Mouse (Mus musculus): ENCODE measurements around the gene Spata13. TPM values are rescaled to one million over a fixed set of nuclear protein-coding genes. Genes with fewer than 3 reads are reported as not detected.

Spata13 gene
- polyA plus RNA-seq, 1 experiment: 4.8 TPM

DNA sequence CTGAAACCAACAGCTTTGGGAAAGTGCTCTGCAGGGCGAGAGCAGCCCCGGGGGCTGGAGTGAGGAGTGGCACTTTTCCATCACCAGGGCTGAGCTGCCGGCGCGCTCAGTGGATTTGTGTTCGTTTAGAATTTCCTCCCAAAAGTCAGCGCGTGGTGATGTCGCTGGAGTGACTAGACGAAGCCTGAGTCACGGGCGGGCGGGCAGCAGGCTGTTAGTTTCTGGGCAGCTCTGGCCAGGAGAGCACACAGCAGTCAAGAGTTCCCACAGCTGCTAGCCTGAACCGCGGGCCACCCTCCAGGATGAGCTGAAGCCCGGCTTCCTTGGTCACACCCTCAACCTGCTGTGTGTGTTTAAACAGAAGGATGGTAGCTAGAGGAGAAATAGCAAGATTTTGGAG is 99.0 kb downstream of the Spata13 start:
- Histone ChIP-seq H3K27me3 (ENCODE audit: control insufficient read depth) (peaks cover 2% of the 10 kb centered on the region; the same call in 1 of the 2 replicates), H3K36me3 (ENCODE audit: control insufficient read depth) (peaks cover 34% of the 10 kb centered on the region), H3K4me3 (replicated peaks) (no peak overlapping the region), H3K4me1 (ENCODE audit: control insufficient read depth) (peaks cover 6% of the 10 kb centered on the region), H3K9me3 (ENCODE audit: control insufficient read depth, low read length) (no peaks in the 10 kb centered on the region)
- TF ChIP-seq GATA1 (IDR thresholded peaks at IDR 0.05; ENCODE audit: low read length) (no peak), TAL1 (IDR thresholded peaks at IDR 0.05; ENCODE audit: low read length) (no peak)

DNA sequence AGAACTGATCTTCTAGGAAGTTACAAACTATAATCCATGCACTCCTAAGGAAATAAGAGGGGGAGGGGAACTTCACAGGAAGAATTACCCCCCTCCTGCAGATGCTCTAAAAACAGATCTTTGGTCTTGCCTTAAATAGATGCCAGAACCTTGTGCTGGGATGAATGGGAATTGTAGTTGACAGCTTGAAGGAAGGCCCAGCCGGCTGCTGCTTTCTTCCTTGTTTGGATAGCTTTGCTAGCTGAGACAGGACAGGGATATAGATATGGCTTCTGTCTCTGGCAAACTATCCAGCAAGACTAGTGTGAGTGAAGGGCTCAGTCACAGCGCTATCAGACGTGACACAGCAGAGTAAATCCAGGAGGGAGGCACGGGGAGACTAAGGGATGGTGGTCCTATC is 99.9 kb downstream of the Spata13 start:
- peaks cover 27% of the 10 kb centered on the region for H3K36me3 ChIP-seq (ENCODE audit: control insufficient read depth)
- no peaks in the 10 kb centered on the region for H3K9me3 ChIP-seq (ENCODE audit: control insufficient read depth, low read length)
- TF ChIP-seq TAL1 (IDR thresholded peaks at IDR 0.05; ENCODE audit: low read length) (no peak), GATA1 (IDR thresholded peaks at IDR 0.05; ENCODE audit: low read length) (no peak)
- peaks cover 2% of the 10 kb centered on the region; the same call in 1 of the 2 replicates for H3K27me3 ChIP-seq (ENCODE audit: control insufficient read depth)
- H3K4me1 ChIP-seq (ENCODE audit: control insufficient read depth): peaks cover 9% of the 10 kb centered on the region
- H3K4me3 ChIP-seq (replicated peaks): no peak overlapping the region

DNA sequence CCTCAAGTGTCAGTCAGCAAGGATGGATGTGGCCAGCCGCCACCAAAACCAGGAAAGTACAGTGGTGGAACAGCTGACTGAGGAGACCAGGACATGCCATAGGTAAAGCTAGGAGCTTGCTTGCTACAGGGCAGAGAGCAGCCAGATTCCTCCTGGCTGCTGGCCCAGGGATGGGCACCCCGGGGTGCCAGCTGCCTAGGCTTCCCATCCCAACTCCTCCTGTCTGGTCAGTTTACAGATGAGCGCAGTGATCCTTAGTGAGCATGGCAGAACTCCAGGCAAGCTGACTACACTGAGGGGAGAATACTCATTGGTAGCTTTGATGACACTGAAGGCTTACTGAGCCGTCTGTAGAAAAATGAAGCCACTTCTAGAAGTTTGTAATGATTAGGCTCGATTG is 101.4 kb downstream of the Spata13 start:
- no peaks in the 10 kb centered on the region for H3K9me3 ChIP-seq (ENCODE audit: control insufficient read depth, low read length)
- peaks cover 2% of the 10 kb centered on the region; the same call in 1 of the 2 replicates for H3K27me3 ChIP-seq (ENCODE audit: control insufficient read depth)
- TF ChIP-seq GATA1 (IDR thresholded peaks at IDR 0.05; ENCODE audit: low read length): no peak
- TF ChIP-seq TAL1 (IDR thresholded peaks at IDR 0.05; ENCODE audit: low read length): no peak
- H3K4me1 ChIP-seq (ENCODE audit: control insufficient read depth): peaks cover 9% of the 10 kb centered on the region
- no peak overlapping the region for H3K4me3 ChIP-seq (replicated peaks)
- peaks cover 14% of the 10 kb centered on the region for H3K36me3 ChIP-seq (ENCODE audit: control insufficient read depth)

DNA sequence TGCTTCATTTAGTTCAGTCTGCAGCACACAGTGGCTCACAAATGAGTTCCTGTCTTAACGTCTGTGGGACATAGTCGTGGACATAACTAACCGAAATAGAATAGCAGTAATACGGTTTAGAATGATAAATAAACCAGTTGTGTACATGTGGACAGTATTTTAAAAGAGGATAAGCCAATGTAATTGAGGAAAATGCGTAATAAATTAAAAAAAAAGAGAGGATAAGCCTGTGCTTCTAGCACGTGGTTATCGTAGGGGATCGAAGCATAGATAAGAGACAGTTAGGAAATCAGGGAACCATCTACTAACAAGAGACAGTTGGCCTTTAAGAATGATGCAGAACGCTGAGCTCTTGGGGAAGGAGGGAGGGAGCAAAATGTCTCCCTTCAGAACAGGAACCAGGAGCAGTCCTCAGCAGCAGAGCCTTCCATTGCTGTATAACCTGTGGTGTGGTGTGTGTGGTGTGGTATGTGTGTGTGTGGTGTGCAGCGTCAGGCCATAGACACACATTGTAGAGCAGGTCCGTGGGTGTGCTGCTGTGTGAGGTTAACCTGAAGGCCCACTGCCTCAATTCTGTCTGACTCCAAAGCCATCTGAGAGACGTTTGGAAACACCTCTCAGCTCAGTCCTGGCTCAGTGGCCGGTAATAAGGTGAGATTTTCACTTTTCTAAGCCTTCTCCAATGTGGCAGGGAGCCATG is 102.2 kb downstream of the Spata13 start:
- no peak for TF ChIP-seq TAL1 (IDR thresholded peaks at IDR 0.05; ENCODE audit: low read length)
- TF ChIP-seq GATA1 (IDR thresholded peaks at IDR 0.05; ENCODE audit: low read length): no peak
- Histone ChIP-seq H3K27me3 (ENCODE audit: control insufficient read depth) (peaks cover 2% of the 10 kb centered on the region; the same call in 1 of the 2 replicates), H3K4me1 (ENCODE audit: control insufficient read depth) (peaks cover 9% of the 10 kb centered on the region), H3K9me3 (ENCODE audit: control insufficient read depth, low read length) (no peaks in the 10 kb centered on the region), H3K4me3 (replicated peaks) (no peak overlapping the region), H3K36me3 (ENCODE audit: control insufficient read depth) (peaks cover 19% of the 10 kb centered on the region)

DNA sequence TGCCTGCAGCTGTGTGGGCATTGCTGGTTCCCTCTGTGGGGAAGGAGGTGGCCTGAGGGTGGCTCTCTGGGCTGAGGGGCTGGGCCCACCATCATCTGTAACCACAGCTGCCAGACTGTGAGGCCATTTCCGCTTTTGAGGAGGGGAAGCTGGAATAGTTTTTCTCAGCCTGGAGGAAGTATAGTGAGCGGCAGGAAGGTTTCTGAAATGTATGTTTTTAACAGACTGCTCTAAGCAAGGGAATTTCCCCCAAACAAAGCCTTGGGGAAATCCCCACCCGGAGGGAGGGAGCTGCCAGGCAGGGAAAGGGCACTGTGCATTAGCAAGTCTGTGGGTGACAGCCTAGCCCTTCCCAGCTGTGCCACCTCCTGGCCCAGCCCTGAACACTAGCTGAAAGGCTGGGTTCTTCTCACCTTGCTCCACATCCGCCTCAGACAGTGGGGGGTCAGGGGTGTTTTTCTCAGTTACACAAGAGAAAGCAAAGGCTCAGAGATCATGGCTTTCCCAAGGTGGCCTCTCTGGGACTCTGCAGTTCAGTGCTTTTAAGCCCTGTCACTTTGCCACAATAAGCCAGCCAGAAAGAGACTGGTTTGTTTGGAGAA is 102.9 kb downstream of the Spata13 start:
- peaks cover 2% of the 10 kb centered on the region; the same call in 1 of the 2 replicates for H3K27me3 ChIP-seq (ENCODE audit: control insufficient read depth)
- peaks cover 19% of the 10 kb centered on the region for H3K36me3 ChIP-seq (ENCODE audit: control insufficient read depth)
- no peaks in the 10 kb centered on the region for H3K9me3 ChIP-seq (ENCODE audit: control insufficient read depth, low read length)
- H3K4me1 ChIP-seq (ENCODE audit: control insufficient read depth): peaks cover 9% of the 10 kb centered on the region
- no peak overlapping the region for H3K4me3 ChIP-seq (replicated peaks)
- TF ChIP-seq TAL1 (IDR thresholded peaks at IDR 0.05; ENCODE audit: low read length): no peak
- no peak for TF ChIP-seq GATA1 (IDR thresholded peaks at IDR 0.05; ENCODE audit: low read length)

DNA sequence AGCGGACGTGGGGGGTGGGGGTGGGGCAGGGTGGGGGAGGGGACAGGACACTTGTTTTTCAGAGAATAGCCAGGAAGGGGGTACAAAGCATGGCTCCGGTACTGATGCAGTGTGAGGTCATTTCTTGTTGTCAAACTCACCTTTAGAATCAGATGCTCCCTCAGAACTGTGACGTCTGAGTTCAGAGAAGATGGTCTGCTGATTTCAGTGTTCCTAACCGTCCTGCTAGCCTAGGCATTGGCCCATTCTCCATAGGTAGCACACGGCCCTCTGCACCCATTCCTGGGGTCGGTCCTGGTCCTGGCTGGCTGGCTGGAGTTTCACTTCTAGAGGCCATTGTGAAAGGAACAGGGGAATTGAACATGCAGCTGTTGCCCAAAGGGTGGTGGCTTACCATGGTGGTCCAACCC is 103.4 kb downstream of the Spata13 start:
- Histone ChIP-seq H3K9me3 (ENCODE audit: control insufficient read depth, low read length) (no peaks in the 10 kb centered on the region), H3K4me1 (ENCODE audit: control insufficient read depth) (peaks cover 9% of the 10 kb centered on the region), H3K36me3 (ENCODE audit: control insufficient read depth) (peaks cover 23% of the 10 kb centered on the region), H3K4me3 (replicated peaks) (no peak overlapping the region), H3K27me3 (ENCODE audit: control insufficient read depth) (peaks cover 2% of the 10 kb centered on the region; the same call in 1 of the 2 replicates)
- TF ChIP-seq TAL1 (IDR thresholded peaks at IDR 0.05; ENCODE audit: low read length) (no peak), GATA1 (IDR thresholded peaks at IDR 0.05; ENCODE audit: low read length) (no peak)

DNA sequence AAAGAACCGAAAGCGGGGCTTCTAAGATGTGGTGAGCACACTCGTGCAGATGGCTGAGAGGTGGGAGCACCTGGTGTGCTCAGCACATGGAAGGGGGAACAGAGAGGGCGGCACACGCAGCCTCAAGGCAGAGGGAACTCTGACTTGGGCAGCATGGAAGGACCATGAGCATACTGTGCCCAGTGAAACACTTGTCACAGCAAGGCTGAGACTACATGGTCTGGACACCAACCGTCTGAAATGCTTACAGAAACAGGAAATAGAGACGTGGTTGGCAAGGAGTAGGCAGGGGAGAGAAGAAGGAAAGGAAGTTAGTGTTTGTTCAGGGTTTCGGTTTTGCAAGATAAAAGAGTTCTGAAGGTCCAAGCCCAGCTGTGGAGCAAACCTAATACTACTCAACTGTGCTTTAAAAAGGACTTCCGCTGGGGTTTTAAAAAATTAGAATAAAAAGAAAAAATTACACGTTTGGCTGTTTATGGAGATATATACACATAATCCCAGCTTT is 104.7 kb downstream of the Spata13 start:
- TF ChIP-seq TAL1 (IDR thresholded peaks at IDR 0.05; ENCODE audit: low read length): no peak
- TF ChIP-seq GATA1 (IDR thresholded peaks at IDR 0.05; ENCODE audit: low read length): no peak
- Histone ChIP-seq H3K4me1 (ENCODE audit: control insufficient read depth) (peaks cover 9% of the 10 kb centered on the region), H3K27me3 (ENCODE audit: control insufficient read depth) (no peaks in the 10 kb centered on the region), H3K4me3 (replicated peaks) (no peak overlapping the region), H3K36me3 (ENCODE audit: control insufficient read depth) (peaks cover 31% of the 10 kb centered on the region), H3K9me3 (ENCODE audit: control insufficient read depth, low read length) (no peaks in the 10 kb centered on the region)

DNA sequence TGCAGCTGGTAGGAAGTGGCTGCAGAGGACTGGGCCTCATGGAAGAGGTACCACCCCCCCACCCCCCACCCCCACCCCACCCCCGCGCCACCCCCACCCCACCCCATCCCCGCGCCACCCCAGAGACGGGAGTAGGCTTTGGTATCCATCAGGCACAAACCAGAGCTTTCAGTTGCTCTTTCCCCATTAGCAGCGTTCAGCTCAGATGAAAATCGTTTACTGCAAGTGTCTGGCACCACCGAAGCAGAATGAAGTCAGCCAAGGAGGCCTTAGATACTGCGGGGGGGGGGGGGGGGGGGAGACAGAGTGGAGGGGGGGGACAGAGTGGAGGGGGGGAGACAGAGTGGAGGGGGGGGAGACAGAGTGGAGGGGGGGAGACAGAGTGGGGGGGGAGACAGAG is 105.4 kb downstream of the Spata13 start:
- H3K36me3 ChIP-seq (ENCODE audit: control insufficient read depth): peaks cover 28% of the 10 kb centered on the region
- no peaks in the 10 kb centered on the region for H3K9me3 ChIP-seq (ENCODE audit: control insufficient read depth, low read length)
- no peak overlapping the region for H3K4me3 ChIP-seq (replicated peaks)
- TF ChIP-seq GATA1 (IDR thresholded peaks at IDR 0.05; ENCODE audit: low read length) (no peak), TAL1 (IDR thresholded peaks at IDR 0.05; ENCODE audit: low read length) (no peak)
- H3K4me1 ChIP-seq (ENCODE audit: control insufficient read depth): peaks cover 9% of the 10 kb centered on the region
- H3K27me3 ChIP-seq (ENCODE audit: control insufficient read depth): no peaks in the 10 kb centered on the region

DNA sequence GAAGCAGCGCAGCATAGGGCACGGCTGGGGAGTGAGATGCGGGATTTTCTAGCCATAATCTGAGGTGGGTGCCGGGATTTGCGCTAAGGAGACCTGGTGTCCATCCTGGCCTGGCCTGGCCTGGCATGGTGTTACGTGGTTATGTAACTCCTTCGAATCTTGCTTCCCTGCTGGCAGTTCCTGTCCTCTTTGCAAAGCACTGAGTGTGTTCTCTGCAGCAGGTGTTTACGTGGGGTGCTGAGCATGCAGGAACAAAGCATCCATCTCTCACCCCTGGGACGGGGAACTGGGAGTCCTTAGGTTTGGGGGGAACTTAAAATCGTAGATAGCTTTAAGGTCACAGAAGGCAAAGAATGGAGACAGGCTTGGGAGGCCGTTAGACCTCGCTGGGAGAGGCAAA is 105.8 kb downstream of the Spata13 start:
- Histone ChIP-seq H3K36me3 (ENCODE audit: control insufficient read depth) (peaks cover 28% of the 10 kb centered on the region), H3K9me3 (ENCODE audit: control insufficient read depth, low read length) (no peaks in the 10 kb centered on the region), H3K4me3 (replicated peaks) (no peak overlapping the region), H3K27me3 (ENCODE audit: control insufficient read depth) (no peaks in the 10 kb centered on the region), H3K4me1 (ENCODE audit: control insufficient read depth) (peaks cover 9% of the 10 kb centered on the region)
- no peak for TF ChIP-seq TAL1 (IDR thresholded peaks at IDR 0.05; ENCODE audit: low read length)
- TF ChIP-seq GATA1 (IDR thresholded peaks at IDR 0.05; ENCODE audit: low read length): no peak

All from erythroblast, embryonic 14.5 days (primary cell).